Mouse (Mus musculus) urinary bladder, adult 2 months (tissue): ENCODE results near the gene Arid2. TPM values are rescaled to one million over a fixed set of nuclear protein-coding genes. Genes with fewer than 3 reads are reported as not detected.
"Not testable (repeated sequence)": the region's sequence is repeated elsewhere in the genome, so short reads cannot be mapped to it uniquely, and the experiment has no call there.

ENCODE experiments used
- DNase-seq: peaks from one replicate; pipeline ENCODE4 v3.0.0; 2022; ENCODE audit warnings: low spot score
- polyA plus RNA-seq: library from polyadenylated mRNA; depleted of rRNA; stranded (reverse); fragments of >200 nt; gene quantifications from 2 replicates; pipeline ENCODE4 v1.2.3, GENCODE M21; 2012; rRNA removed

Gene Arid2
- polyA plus RNA-seq = 14.1 and 17.3 TPM in 2 replicates

- peak; percentile 74 for DNase-seq
Observed at GRCm38 (mm10) chr15:96287369-96287975, at the start of gene Arid2. TSS of gene Arid2 (plus strand) at chr15:96287518.

GRCm38 (mm10) chr15:96238071-96238470 is 49.2 kb upstream of the Arid2 start:
- no peak for DNase-seq

- no peak for DNase-seq
Observed at GRCm38 (mm10) chr15:96244171-96244570, 43.1 kb upstream of the Arid2 start.

GRCm38 (mm10) chr15:96244715-96245114 is 42.6 kb upstream of the Arid2 start:
- not testable (repeated sequence) for DNase-seq

- no peak for DNase-seq
Observed at GRCm38 (mm10) chr15:96253827-96254226, 33.5 kb upstream of the Arid2 start.

GRCm38 (mm10) chr15:96254356-96254755 is 33.0 kb upstream of the Arid2 start:
- DNase-seq = no peak

- DNase-seq = no peak
Observed at GRCm38 (mm10) chr15:96257781-96258180, 29.5 kb upstream of the Arid2 start.

GRCm38 (mm10) chr15:96264614-96265013 is 22.7 kb upstream of the Arid2 start:
- no peak for DNase-seq

- no peak for DNase-seq
Observed at GRCm38 (mm10) chr15:96267933-96268332, 19.4 kb upstream of the Arid2 start.

GRCm38 (mm10) chr15:96268610-96269009 is 18.7 kb upstream of the Arid2 start:
- DNase-seq = no peak

- DNase-seq = no peak
Observed at GRCm38 (mm10) chr15:96269402-96269801, 17.9 kb upstream of the Arid2 start.

- DNase-seq = no peak
Observed at GRCm38 (mm10) chr15:96270272-96270880, 16.9 kb upstream of the Arid2 start.

GRCm38 (mm10) chr15:96272356-96272755 is 15.0 kb upstream of the Arid2 start:
- DNase-seq = no peak

GRCm38 (mm10) chr15:96274341-96274740 is 13.0 kb upstream of the Arid2 start:
- no peak for DNase-seq

- no peak for DNase-seq
Observed at GRCm38 (mm10) chr15:96275198-96275597, 12.1 kb upstream of the Arid2 start.

GRCm38 (mm10) chr15:96275810-96276493 is 11.4 kb upstream of the Arid2 start:
- DNase-seq = no peak

- no peak for DNase-seq
Observed at GRCm38 (mm10) chr15:96277061-96277460, 10.3 kb upstream of the Arid2 start.

- no peak for DNase-seq
Observed at GRCm38 (mm10) chr15:96281236-96281635, 6.1 kb upstream of the Arid2 start.

- DNase-seq = no peak
Observed at GRCm38 (mm10) chr15:96283141-96283540, 4.2 kb upstream of the Arid2 start.

- no peak for DNase-seq
Observed at GRCm38 (mm10) chr15:96283920-96284431, 3.3 kb upstream of the Arid2 start.

- DNase-seq = peak; percentile 84
Observed at GRCm38 (mm10) chr15:96284711-96285322, 2.5 kb upstream of the Arid2 start.

- DNase-seq = no peak
Observed at GRCm38 (mm10) chr15:96285323-96286014, 1.8 kb upstream of the Arid2 start.
